Mouse (Mus musculus): Measurements from ENCODE around the gene Klhl22.

The Klhl22 gene

GRCm38 (mm10) chr16:17802456-17802838, 43.0 kb downstream of the Klhl22 start:
- DNase-seq (ENCODE audit: low spot score), result no peak

- DNase-seq (ENCODE audit: low spot score), result peak; percentile 59
Observed at GRCm38 (mm10) chr16:17802839-17803674, 43.6 kb downstream of the Klhl22 start.

GRCm38 (mm10) chr16:17803675-17804448, 44.4 kb downstream of the Klhl22 start:
- no peak for DNase-seq (ENCODE audit: low spot score)

- no peak for DNase-seq (ENCODE audit: low spot score)
Observed at GRCm38 (mm10) chr16:17804449-17804912, 45.1 kb downstream of the Klhl22 start.

GRCm38 (mm10) chr16:17804982-17805381, 45.6 kb downstream of the Klhl22 start:
- no peak for DNase-seq (ENCODE audit: low spot score)

- no peak for DNase-seq (ENCODE audit: low spot score)
Observed at GRCm38 (mm10) chr16:17806581-17807191, 47.3 kb downstream of the Klhl22 start.

- DNase-seq (ENCODE audit: low spot score), result peak; percentile 82
Observed at GRCm38 (mm10) chr16:17807192-17808009, 48.0 kb downstream of the Klhl22 start.

GRCm38 (mm10) chr16:17809125-17809524, 49.7 kb downstream of the Klhl22 start:
- no peak for DNase-seq (ENCODE audit: low spot score)

- DNase-seq (ENCODE audit: low spot score), result no peak
Observed at GRCm38 (mm10) chr16:17809711-17810110, 50.3 kb downstream of the Klhl22 start.

- no peak for DNase-seq (ENCODE audit: low spot score)
Observed at GRCm38 (mm10) chr16:17812120-17812519, 52.7 kb downstream of the Klhl22 start.

GRCm38 (mm10) chr16:17813173-17813572, 53.8 kb downstream of the Klhl22 start:
- no peak for DNase-seq (ENCODE audit: low spot score)

GRCm38 (mm10) chr16:17815411-17816402, 56.3 kb downstream of the Klhl22 start:
- DNase-seq (ENCODE audit: low spot score), result peak; percentile 78

- DNase-seq (ENCODE audit: low spot score), result no peak
Observed at GRCm38 (mm10) chr16:17816528-17816927, 57.1 kb downstream of the Klhl22 start.

- no peak for DNase-seq (ENCODE audit: low spot score)
Observed at GRCm38 (mm10) chr16:17826500-17826899, 67.1 kb downstream of the Klhl22 start.

GRCm38 (mm10) chr16:17828229-17828628, 68.8 kb downstream of the Klhl22 start:
- no peak for DNase-seq (ENCODE audit: low spot score)

GRCm38 (mm10) chr16:17828867-17829266, 69.4 kb downstream of the Klhl22 start:
- no peak for DNase-seq (ENCODE audit: low spot score)

- DNase-seq (ENCODE audit: low spot score), result no peak
Observed at GRCm38 (mm10) chr16:17830385-17831178, 71.2 kb downstream of the Klhl22 start.

GRCm38 (mm10) chr16:17831781-17832180, 72.4 kb downstream of the Klhl22 start:
- no peak for DNase-seq (ENCODE audit: low spot score)

GRCm38 (mm10) chr16:17832821-17833220, 73.4 kb downstream of the Klhl22 start, which contains the start of gene B830017H08Rik:
Gene B830017H08Rik, plus strand, starts transcription at chr16:17833121.
- DNase-seq (ENCODE audit: low spot score), result no peak

GRCm38 (mm10) chr16:17833321-17833680, 73.9 kb downstream of the Klhl22 start:
- DNase-seq (ENCODE audit: low spot score), result peak; percentile 59
